Mouse (Mus musculus) lung, adult 2 months (tissue): ENCODE data around the gene 4930404H24Rik. TPM values are rescaled to one million over a fixed set of nuclear protein-coding genes. Genes with fewer than 3 reads are reported as not detected.
A peak's percentile ranks its signal among the peaks of the same experiment; 100 is the strongest.

ENCODE experiments used
- DNase-seq: peaks from one replicate; pipeline ENCODE4 v3.0.0; 2022
- H3K4me1 ChIP-seq: fragments of 200-500 bp; 2 replicates; pipeline ENCODE4 v1.6.1; 2011; ENCODE audit warnings: low read length; ENCODE audit not compliant: control insufficient read depth, insufficient read depth
- H3K4me3 ChIP-seq: fragments of 200-500 bp; replicated peaks from 2 replicates; pipeline ENCODE3; 2011; ENCODE audit warnings: low read depth, mild to moderate bottlenecking, control low read depth, low read length; ENCODE audit errors: extremely low read depth
- CTCF ChIP-seq: fragments of 200-500 bp; IDR thresholded peaks from 2 replicates; pipeline ENCODE4 v1.5.1; 2011; ENCODE audit warnings: mild to moderate bottlenecking, low read length, control low read depth; ENCODE audit not compliant: insufficient read depth
- POLR2A ChIP-seq: fragments of 200-500 bp; IDR thresholded peaks from 2 replicates; pipeline ENCODE4 v1.6.1; 2011; ENCODE audit warnings: low read depth, mild to moderate bottlenecking, control low read depth, low read length, borderline replicate concordance; ENCODE audit errors: extremely low read depth
- WGBS: fragments of 180-500 bp; shearing (Covaris S2); methylation state at CpG from one replicate; pipeline ENCODE4 v1.1.7; 2018; 5-methylcytosine and 5-hydroxymethylcytosine counted together
- polyA plus RNA-seq: library from polyadenylated mRNA; depleted of rRNA; stranded (reverse); fragments of >200 nt; gene quantifications from 2 replicates; pipeline ENCODE4 v1.2.3, GENCODE M21; 2012

The 4930404H24Rik gene
- polyA plus RNA-seq, 1 experiment = not detected

DNA sequence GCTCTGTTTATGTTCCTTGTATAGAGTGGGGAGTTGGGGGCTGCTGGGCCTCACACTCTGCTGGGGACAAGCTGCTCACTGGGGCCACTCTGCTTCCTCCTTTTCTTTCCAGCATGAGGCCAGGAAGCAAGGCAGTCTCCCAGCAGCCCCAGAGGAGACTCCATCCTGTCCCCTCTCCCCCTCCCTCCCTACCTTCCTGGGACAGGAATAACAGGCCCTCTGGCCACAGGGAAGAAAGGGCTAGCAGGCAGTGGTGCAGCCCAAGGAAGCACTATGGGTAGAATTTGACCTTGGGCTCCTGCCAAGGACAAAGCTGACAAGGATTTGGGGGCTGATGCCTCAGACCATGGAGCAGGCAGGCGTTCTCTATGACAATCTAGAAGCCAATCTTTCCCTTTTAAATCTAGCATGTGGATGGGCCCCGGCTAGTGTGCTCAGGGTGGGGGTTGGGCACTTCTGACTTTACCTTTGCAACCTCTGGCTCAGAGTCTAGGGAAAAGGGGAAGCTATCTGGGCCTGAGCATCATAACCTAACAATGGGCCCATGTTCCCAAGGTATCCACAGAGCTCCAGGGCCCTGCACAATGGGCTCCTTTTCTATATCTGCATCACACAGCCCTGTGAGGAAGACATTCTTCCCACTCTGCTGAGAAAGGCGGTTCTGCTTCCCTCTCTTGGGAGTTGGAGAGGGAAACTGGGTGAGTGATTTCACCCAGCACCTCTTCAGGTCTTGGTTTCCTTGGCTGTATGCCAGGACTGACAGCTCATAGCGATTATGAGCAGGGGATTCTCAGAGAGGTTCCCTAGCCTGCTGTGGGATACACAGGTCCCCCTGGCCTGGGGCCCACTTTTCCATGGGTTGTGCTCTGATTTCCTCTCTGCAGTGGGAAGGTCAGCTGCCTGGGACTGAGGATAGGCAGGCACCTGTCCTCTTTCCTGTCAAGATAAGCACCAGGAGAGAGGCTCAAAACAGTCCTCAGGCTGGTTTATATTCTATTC, 17.2 kb upstream of the 4930404H24Rik start:
- DNase-seq = no peak
- no peak for TF ChIP-seq POLR2A
- WGBS = 24% methylated on average over 4 of the region's 4 CpGs
- Histone ChIP-seq H3K4me1 (peaks cover 4% of the 10 kb centered on the region), H3K4me3 (no peak overlapping the region)

DNA sequence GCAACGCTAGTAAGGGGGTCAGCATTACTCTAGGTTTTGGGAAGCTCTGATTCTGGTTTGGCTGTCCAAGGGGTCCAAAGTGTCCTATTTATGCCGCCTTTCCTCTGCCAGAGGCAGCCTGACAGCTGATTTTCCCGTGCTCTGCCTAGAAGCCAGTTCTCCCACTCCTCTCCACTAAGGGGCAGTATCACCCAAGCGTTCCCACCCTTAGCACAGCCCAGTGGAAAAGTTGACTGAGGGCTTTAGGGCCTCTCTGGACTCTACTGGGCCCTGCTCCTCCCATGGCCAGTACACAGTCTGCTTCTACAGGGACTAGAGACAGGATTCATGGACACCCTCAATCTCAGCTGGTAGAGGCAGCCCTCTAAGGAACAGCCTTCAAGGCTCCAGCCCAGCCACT, 14.0 kb upstream of the 4930404H24Rik start:
- TF ChIP-seq CTCF (peak; percentile 89), POLR2A (no peak)
- peak; percentile 57 for DNase-seq
- 12% methylated on average over 4 of the region's 4 CpGs for WGBS
- Histone ChIP-seq H3K4me1 (peaks cover 4% of the 10 kb centered on the region), H3K4me3 (no peak overlapping the region)

DNA sequence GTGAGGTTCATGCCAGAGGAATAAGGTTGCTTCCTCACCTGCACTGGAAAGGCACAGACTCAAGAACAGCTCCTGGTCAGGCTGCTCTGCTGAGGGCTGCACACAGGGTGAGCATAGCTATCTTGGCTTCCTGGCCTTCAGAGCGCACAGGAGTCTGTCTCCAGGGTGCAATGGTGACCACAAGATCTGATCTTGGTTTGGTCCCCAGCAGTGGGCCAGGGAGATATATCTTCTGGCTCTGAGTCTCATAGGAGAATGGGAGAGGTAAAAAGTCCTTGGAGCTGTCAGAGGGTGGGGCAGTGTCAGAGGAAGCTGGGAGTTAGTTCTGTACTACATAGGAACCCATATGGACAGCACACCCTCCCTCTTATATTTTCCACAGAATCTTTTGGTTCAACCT, 13.1 kb upstream of the 4930404H24Rik start:
- peaks cover 4% of the 10 kb centered on the region for H3K4me1 ChIP-seq
- no peak for DNase-seq
- H3K4me3 ChIP-seq = no peak overlapping the region
- WGBS = 97% methylated on average over 1 of the region's 1 CpGs
- no peak for TF ChIP-seq CTCF
- TF ChIP-seq POLR2A = no peak

DNA sequence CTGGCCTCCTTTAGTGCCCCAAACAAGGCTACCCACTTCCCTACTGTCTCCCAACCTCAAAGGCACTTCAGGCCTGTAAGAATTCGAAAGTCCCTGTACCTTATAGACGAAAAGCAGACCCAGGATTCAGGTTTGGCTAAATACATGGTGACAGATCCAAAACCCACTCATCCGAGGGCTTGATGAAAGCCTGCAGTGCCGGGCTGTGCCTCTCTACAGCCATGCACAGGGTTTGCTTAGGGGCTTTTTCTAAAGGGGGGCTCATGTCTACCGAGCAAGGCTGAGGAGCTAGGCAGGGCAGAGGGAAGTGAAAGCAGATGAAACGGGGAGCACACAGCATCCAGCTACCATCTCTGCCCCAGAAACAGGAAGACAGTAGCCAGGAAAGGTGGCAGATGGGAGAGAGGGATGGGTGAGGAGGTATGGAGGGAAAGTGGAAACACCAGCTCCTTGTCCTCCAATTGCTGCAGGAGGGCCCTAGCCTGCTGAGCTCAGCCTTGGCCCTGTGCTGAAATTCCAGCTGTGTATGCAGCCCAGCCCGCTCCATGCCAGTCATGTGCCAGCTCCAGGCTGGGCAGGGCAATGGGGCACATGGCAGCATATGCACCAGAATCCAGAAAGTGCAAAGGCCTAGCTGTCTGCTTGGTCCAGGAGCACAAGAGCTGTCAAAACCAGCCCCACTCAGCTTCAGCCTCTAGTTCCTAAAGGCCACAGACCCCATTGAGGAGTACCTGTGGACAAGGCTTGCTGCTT, 11.3 kb upstream of the 4930404H24Rik start:
- 75% methylated on average over 7 of the region's 7 CpGs for WGBS
- no peak for TF ChIP-seq POLR2A
- TF ChIP-seq CTCF = no peak
- no peaks in the 10 kb centered on the region; the same call in 1 of the 2 replicates for H3K4me1 ChIP-seq
- no peak overlapping the region for H3K4me3 ChIP-seq
- DNase-seq = no peak

DNA sequence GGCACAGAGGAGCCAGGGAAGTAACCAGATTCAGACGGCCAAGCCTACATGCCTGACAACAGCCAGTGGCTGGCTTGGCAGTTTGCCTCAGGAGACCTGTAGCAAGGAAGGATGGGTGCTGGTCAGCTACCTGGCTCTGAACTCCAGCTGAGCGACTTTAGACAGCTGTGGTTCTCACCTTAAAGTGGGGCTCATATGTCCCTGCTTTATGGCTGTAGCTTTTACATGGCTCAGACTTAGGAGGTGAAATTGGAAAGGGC, 10.8 kb upstream of the 4930404H24Rik start:
- no peak overlapping the region for H3K4me3 ChIP-seq
- no peak for DNase-seq
- no peak for TF ChIP-seq POLR2A
- no peak for TF ChIP-seq CTCF
- no peaks in the 10 kb centered on the region; the same call in 1 of the 2 replicates for H3K4me1 ChIP-seq
- WGBS = 63% methylated on average over 2 of the region's 2 CpGs

DNA sequence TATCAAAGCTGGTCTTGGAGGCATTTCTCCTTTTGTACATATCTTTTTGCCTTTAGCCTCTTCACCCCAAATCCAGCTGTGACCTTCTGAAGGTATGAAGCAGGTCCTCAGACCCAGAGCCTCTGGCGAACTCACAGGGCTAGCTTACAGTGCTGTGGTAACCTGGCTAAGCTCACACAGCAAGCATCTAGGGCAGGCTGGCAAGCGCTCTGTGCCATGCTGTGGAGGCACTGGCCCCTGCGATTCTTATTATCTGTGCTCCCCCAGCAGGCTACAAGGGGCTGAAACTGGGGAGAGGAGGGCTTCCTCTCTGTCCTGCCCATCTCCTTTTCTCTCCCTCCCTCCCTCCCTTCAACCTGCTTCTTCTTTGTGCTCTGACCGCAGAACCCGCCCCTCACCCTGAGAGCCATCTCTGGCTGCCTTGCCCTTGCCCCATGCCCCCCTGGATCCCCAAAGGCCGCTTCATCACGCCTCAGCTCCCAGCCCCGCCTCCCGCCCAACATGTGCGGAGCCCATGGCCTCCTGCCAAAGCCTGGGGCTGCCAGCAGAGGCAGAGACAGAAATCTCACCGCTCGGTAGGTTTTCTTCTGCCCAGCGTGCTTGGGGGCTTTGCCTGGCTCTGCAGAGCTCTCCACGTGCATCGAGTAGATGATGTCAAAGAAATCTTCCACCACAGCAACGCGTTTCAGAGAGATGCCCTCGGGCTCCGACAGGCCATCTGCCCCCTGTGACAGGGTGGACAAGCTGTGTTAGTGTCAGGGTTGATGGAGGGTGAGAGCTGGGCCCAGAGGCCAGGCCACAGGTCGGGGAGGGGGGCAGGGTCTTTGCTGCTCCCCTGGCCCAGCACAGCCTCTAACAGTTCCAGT, 9.2 kb upstream of the 4930404H24Rik start:
- DNase-seq = no peak
- 21% methylated on average over 20 of the region's 20 CpGs for WGBS
- TF ChIP-seq POLR2A (no peak), CTCF (no peak)
- Histone ChIP-seq H3K4me1 (no peaks in the 10 kb centered on the region; the same call in 1 of the 2 replicates), H3K4me3 (no peak overlapping the region)

DNA sequence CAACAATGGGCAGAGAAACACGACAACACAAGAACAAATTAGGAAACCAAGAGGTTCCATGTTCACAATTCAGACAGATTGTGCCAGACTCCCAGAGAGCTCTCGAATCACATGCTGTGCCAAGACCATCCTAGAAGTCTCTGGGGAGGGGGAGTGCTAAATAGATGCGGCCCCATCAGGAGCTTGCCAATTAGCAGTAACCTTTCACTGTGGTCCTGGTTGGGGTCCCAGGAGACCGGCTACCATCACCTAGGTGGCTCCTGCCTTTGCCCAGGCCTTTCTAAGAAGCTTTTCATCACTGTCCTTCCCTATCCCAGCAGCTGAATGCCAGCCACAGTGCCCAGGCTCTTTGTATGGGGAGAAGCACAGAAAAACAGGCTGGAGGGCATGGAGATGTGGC, 8.5 kb upstream of the 4930404H24Rik start:
- WGBS = 74% methylated on average over 4 of the region's 4 CpGs

DNA sequence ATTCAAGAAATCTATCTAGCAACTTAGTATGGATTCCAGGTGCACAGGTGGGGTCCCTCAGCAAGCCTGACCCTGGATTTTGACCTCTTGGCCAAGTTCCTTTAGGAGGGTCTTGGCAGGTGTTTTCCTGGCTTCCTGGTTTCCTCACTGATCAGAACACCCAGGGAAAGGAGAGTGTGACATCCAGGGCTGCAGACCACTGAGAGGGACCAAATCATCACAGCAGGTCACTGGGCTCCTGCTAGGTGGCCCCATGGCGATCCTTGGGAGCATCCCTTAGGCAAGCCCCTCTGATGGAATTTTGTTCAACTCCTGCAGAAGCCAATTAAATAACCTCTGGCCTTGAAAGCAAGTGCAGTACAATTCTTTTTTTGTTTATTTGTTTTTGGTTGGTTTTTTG, 2.5 kb upstream of the 4930404H24Rik start:
- DNase-seq = no peak
- no peak for TF ChIP-seq CTCF
- 100% methylated on average over 1 of the region's 1 CpGs for WGBS
- Histone ChIP-seq H3K4me1 (peaks cover 3% of the 10 kb centered on the region; the same call in 1 of the 2 replicates), H3K4me3 (no peak overlapping the region)

More for the DNA sequence above, 8.5 kb upstream of the 4930404H24Rik start:
- no peaks in the 10 kb centered on the region; the same call in 1 of the 2 replicates for H3K4me1 ChIP-seq
- TF ChIP-seq POLR2A (no peak), CTCF (no peak)
- no peak overlapping the region for H3K4me3 ChIP-seq
- DNase-seq = no peak

DNA sequence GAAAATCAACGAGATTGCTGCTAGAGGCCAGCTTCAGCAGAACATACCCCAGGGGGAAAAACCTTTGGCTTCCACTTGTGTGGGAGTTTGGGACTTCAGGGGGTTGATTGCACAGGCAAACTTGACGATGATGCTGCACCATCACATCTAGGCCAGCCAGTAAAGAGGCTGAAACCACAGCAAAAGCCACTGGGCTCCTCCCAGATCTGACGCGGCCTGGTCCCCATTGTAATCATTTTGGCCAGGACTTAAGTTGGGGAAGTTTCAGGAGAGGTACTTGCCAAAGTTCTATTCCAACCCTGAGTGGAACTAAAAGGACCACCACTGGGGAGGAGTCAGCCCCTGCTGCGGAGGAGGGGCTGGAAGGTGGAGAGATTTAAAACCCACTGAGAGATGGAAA, 1.6 kb upstream of the 4930404H24Rik start:
- 49% methylated on average over 5 of the region's 5 CpGs for WGBS
- no peak for TF ChIP-seq CTCF
- TF ChIP-seq POLR2A = no peak
- no peak overlapping the region for H3K4me3 ChIP-seq
- H3K4me1 ChIP-seq = peaks cover 3% of the 10 kb centered on the region; the same call in 1 of the 2 replicates
- no peak for DNase-seq
